Mouse (Mus musculus) kidney, postnatal 25 days (tissue): ENCODE results near the gene Vps13d.

Experiments
- DNase-seq, 2 experiments: peaks; one replicate each; pipeline ENCODE4 v3.0.0; 2021; ENCODE audit warnings: mixed read lengths in 2 of 2

Gene Vps13d

GRCm38 (mm10) chr4:145073728-145074127 is 121.1 kb downstream of the Vps13d start:
- peak; percentile 25 to 48 for DNase-seq

- DNase-seq, result peak in 1 of 2 experiments; percentile 21
Observed at GRCm38 (mm10) chr4:145071942-145072341, 122.9 kb downstream of the Vps13d start.

- no peak for DNase-seq
Observed at GRCm38 (mm10) chr4:145067019-145067680, 127.7 kb downstream of the Vps13d start.

- DNase-seq, result no peak
Observed at GRCm38 (mm10) chr4:145066336-145067018, 128.3 kb downstream of the Vps13d start.

- DNase-seq, result no peak
Observed at GRCm38 (mm10) chr4:145058749-145059442, 135.9 kb downstream of the Vps13d start.

GRCm38 (mm10) chr4:145056346-145056745 is 138.5 kb downstream of the Vps13d start:
- peak in 1 of 2 experiments; percentile 40 for DNase-seq

GRCm38 (mm10) chr4:145055792-145056191 is 139.0 kb downstream of the Vps13d start:
- no peak for DNase-seq

- DNase-seq, result peak; percentile 30 to 54
Observed at GRCm38 (mm10) chr4:145054369-145054768, 140.4 kb downstream of the Vps13d start.

- DNase-seq, result no peak
Observed at GRCm38 (mm10) chr4:145052697-145053096, 142.1 kb downstream of the Vps13d start.

GRCm38 (mm10) chr4:145052282-145052681 is 142.5 kb downstream of the Vps13d start:
- DNase-seq, result peak; percentile 78

- no peak for DNase-seq
Observed at GRCm38 (mm10) chr4:145051209-145051969, 143.4 kb downstream of the Vps13d start.

- DNase-seq, result no peak
Observed at GRCm38 (mm10) chr4:145050518-145051208, 144.1 kb downstream of the Vps13d start.

- DNase-seq, result no peak
Observed at GRCm38 (mm10) chr4:145047964-145048363, 146.8 kb downstream of the Vps13d start.

GRCm38 (mm10) chr4:145046032-145046401 is 148.8 kb downstream of the Vps13d start:
- DNase-seq, result no peak

GRCm38 (mm10) chr4:145045312-145046031 is 149.3 kb downstream of the Vps13d start:
- DNase-seq, result no peak

- no peak for DNase-seq
Observed at GRCm38 (mm10) chr4:145041223-145041870, 153.5 kb downstream of the Vps13d start.

- no peak for DNase-seq
Observed at GRCm38 (mm10) chr4:145037631-145038416, 157.0 kb downstream of the Vps13d start.

- no peak for DNase-seq
Observed at GRCm38 (mm10) chr4:145037006-145037405, 157.8 kb downstream of the Vps13d start.

GRCm38 (mm10) chr4:145035450-145035849 is 159.4 kb downstream of the Vps13d start:
- no peak for DNase-seq
